Mouse (Mus musculus) thymus, adult 18-20 months (tissue): ENCODE results near the gene 4933412E24Rik.

Experiments used
- DNase-seq, 2 experiments: peaks; one replicate each; pipeline ENCODE4 v3.0.0; 2022; ENCODE audit warnings: mixed read lengths in 2 of 2

4933412E24Rik gene

DNA sequence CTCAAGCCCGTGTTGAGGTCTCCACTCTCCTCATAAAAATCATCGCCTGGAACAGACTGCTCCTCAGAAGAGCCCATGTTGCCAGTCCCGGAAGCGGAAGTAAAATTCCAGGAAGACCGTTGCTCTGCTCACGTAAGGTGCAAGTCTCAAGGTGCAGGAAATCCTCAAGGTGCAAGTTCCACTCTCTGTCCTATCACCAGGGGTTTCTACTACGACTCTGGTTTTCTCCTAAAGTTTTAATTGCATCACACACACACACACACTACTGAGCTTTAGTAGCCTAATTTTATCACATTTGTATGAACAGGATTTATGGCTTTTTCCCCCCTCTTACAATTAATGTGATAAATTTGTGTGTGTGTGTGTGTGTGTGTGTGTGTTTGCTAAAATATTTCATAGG, at the start of gene 4933412E24Rik:
Gene 4933412E24Rik (minus strand): TSS at position 101 of the 400 bp plus-strand sequence.
- no peak for DNase-seq

GRCm38 (mm10) chr15:60030728-60031127, 14.3 kb upstream of the 4933412E24Rik start:
- no peak for DNase-seq

GRCm38 (mm10) chr15:60021256-60021655, 4.8 kb upstream of the 4933412E24Rik start:
- DNase-seq: no peak

DNA sequence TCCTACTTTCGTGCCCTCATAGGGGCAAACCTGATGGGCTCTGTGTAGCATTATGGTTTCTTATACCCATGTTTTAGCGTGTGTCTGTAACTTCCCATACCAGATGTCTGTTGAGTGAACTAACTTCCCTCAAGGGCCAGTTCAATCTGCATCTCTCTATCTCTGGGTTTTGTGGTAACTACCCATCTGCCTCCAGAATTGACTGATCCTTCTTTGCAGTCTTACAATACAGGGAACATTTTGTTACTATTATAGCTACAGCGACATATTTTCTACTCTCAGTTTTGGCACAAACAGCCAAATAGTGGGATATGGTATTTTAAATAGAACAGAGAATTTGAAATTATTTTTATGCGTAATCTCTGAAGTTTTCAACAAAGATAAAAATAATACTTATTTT, 6.2 kb downstream of the 4933412E24Rik start:
- DNase-seq: no peak

GRCm38 (mm10) chr15:60009610-60010009, 6.8 kb downstream of the 4933412E24Rik start:
- no peak for DNase-seq

DNA sequence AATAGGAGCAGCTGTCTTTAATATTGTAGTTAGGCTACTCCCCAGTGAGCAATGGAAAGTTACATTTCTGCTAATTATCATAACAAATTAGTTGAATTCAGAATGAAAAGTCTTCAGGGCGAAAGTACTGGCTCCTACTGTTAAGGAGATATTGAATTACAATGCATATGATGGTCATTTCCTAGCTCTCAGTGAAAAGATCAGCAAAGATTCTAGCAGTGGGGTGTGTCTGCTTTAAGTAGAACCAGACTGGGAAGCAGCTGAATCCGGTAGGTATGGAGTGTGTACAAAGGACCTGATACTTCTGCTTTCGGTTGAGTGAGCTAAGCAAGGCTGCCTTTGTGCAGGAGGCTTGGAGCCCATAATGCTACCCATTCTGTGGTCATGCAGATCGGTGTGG, 32.6 kb downstream of the 4933412E24Rik start:
- no peak for DNase-seq

GRCm38 (mm10) chr15:59975310-59975709, 41.1 kb downstream of the 4933412E24Rik start:
- no peak for DNase-seq

GRCm38 (mm10) chr15:59974584-59974983, 41.8 kb downstream of the 4933412E24Rik start:
- DNase-seq: no peak

DNA sequence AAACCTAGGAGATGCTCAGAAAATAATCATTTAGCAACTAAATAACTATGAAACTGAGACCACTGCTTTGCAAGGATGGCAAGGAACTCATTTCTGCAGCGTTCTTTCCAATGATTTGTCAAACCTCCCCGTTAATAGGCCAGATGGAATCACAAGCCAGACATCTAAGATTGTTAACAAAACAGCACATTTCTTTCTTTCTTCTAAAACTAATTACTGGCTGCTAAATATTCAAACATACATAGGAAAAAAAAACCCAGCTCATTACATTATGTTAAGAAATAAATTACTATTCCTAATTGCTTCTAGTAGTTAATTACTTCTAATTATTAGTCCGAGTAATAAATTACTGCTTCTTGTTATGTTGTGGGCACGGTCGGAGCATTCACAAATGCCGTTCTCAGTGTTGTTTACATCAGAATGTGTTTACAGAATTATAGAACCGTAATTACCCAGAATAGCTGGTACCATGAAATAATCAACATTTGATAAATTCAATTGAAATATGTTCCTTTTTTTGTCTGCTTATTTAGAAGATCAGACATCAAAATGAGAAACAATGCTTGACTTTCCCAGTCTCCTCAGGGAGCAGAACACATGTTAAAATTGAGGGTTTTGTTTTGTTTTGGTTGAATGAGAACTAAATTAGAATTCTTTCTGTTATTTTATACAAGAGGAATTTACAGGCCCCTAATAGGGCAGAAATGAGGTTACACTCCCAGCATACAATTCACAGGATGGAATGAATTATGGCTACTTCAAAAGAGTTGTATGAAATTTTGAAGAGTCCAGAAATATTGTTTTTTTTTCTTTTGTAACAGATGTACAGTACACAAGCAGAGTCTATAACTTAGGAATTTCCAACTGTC, 42.5 kb downstream of the 4933412E24Rik start:
- DNase-seq: no peak
